Mouse (Mus musculus) hindbrain, embryonic 11.5 days (tissue): Measurements from ENCODE around the gene Krt82. TPM values are rescaled to one million over a fixed set of nuclear protein-coding genes. Genes with fewer than 3 reads are reported as not detected.
"Not testable (repeated sequence)": the region's sequence is repeated elsewhere in the genome, so short reads cannot be mapped to it uniquely, and the experiment has no call there.

Source experiments
- ATAC-seq: fragments of 200-750 bp; cut with Nextera tagmentation; 2 replicates; pipeline ENCODE4 v1.8.0; 2017; ENCODE audit warnings: mild to moderate bottlenecking, moderate TSS enrichment, moderate library complexity; ENCODE audit not compliant: low FRiP score
- DNase-seq: peaks from one replicate; pipeline ENCODE4 v3.0.0-alpha.2; 2015; ENCODE audit warnings: low spot score
- H3K27ac ChIP-seq: fragments of 300-500 bp; sonication (generic); 2 replicates; pipeline ENCODE4 v1.5.1; 2014; ENCODE audit warnings: mild to moderate bottlenecking, low read depth, low read length
- H3K27me3 ChIP-seq: fragments of 300-500 bp; sonication (generic); 2 replicates; pipeline ENCODE4 v1.6.1; 2014; ENCODE audit warnings: mild to moderate bottlenecking, low read length, moderate library complexity, mixed read lengths; ENCODE audit not compliant: control insufficient read depth, insufficient read depth
- H3K36me3 ChIP-seq: fragments of 300-500 bp; sonication (generic); 2 replicates; pipeline ENCODE4 v1.6.1; 2014; ENCODE audit warnings: mild to moderate bottlenecking, low read length, moderate library complexity, mixed read lengths; ENCODE audit not compliant: control insufficient read depth, insufficient read depth
- H3K4me1 ChIP-seq: fragments of 300-500 bp; sonication (generic); replicated peaks from 2 replicates; pipeline ENCODE4 v1.6.1; 2014; ENCODE audit warnings: low read length, mixed read lengths; ENCODE audit not compliant: control insufficient read depth, insufficient read depth
- H3K4me2 ChIP-seq: fragments of 300-500 bp; sonication (generic); replicated peaks from 2 replicates; pipeline ENCODE4 v1.6.1; 2014; ENCODE audit warnings: mild to moderate bottlenecking, low read depth, low read length
- H3K4me3 ChIP-seq: fragments of 300-500 bp; sonication (generic); 2 replicates; pipeline ENCODE4 v1.5.1; 2014; ENCODE audit warnings: low read depth, low read length
- H3K9ac ChIP-seq: fragments of 300-500 bp; sonication (generic); 2 replicates; pipeline ENCODE4 v1.6.1; 2014; ENCODE audit warnings: low read depth, low read length
- H3K9me3 ChIP-seq: fragments of 300-500 bp; sonication (generic); 2 replicates; pipeline ENCODE4 v1.6.1; 2016; ENCODE audit warnings: low read length; ENCODE audit not compliant: control insufficient read depth
- WGBS: fragments of 180-500 bp; shearing (Covaris S2); extraction: QIAGEN DNeasy Blood & Tissue Kit; methylation state at CpG from one replicate; pipeline ENCODE4 v1.1.7; 2014; 5-methylcytosine and 5-hydroxymethylcytosine counted together
- polyA plus RNA-seq: library from polyadenylated mRNA; unstranded; fragments of >200 nt; fragmentation: Nextera tagmentation; extraction: Ambion mirVana; gene quantifications from 2 replicates; pipeline ENCODE4 v1.2.1, GENCODE M21; 2014

Gene Krt82
- polyA plus RNA-seq, 1 experiment from 2014 or later = not detected

- H3K4me2 ChIP-seq = no peak overlapping the region
- H3K4me1 ChIP-seq = no peaks in the 10 kb centered on the region
- 70% methylated on average over 9 of the region's 9 CpGs for WGBS
- no peak overlapping the region for H3K27ac ChIP-seq
- H3K36me3 ChIP-seq = no peaks in the 10 kb centered on the region
- H3K9ac ChIP-seq = no peak overlapping the region
- H3K4me3 ChIP-seq = no peak overlapping the region
- ATAC-seq = no peak
- no peak for DNase-seq
- no peaks in the 10 kb centered on the region for H3K27me3 ChIP-seq
- no peaks in the 10 kb centered on the region for H3K9me3 ChIP-seq
Measured at GRCm38 (mm10) chr15:101536054-101536850, 14.2 kb downstream of the Krt82 start.

- no peaks in the 10 kb centered on the region for H3K9me3 ChIP-seq
- WGBS = 85% methylated on average over 7 of the region's 7 CpGs
- DNase-seq (no peak), ATAC-seq (no peak)
- H3K4me3 ChIP-seq = no peak within 1 kb of the TSS
- no peak within 1 kb of the TSS for H3K4me2 ChIP-seq
- H3K9ac ChIP-seq = no peak within 1 kb of the TSS
- no peaks in the 10 kb centered on the region for H3K4me1 ChIP-seq
- no peaks in the 10 kb centered on the region for H3K27me3 ChIP-seq
- H3K27ac ChIP-seq = no peak within 1 kb of the TSS
- no peaks in the 10 kb centered on the region for H3K36me3 ChIP-seq
Measured at GRCm38 (mm10) chr15:101532720-101533119, 17.7 kb downstream of the Krt82 start, which contains the start of gene Krt84. Gene Krt84 (minus strand): TSS chr15:101532820.

- H3K9me3 ChIP-seq = no peaks in the 10 kb centered on the region
- no peaks in the 10 kb centered on the region for H3K27me3 ChIP-seq
- no peaks in the 10 kb centered on the region for H3K36me3 ChIP-seq
- no peak overlapping the region for H3K4me3 ChIP-seq
- WGBS = 81% methylated on average over 4 of the region's 4 CpGs
- H3K4me2 ChIP-seq = no peak overlapping the region
- ATAC-seq = no peak
- no peak for DNase-seq
- no peaks in the 10 kb centered on the region for H3K4me1 ChIP-seq
- H3K9ac ChIP-seq = no peak overlapping the region
- no peak overlapping the region for H3K27ac ChIP-seq
Measured at GRCm38 (mm10) chr15:101522556-101523232, 27.8 kb downstream of the Krt82 start.

- Histone ChIP-seq H3K27ac (no peak overlapping the region), H3K9me3 (no peaks in the 10 kb centered on the region), H3K27me3 (no peaks in the 10 kb centered on the region), H3K9ac (no peak overlapping the region), H3K4me1 (no peaks in the 10 kb centered on the region), H3K4me2 (no peak overlapping the region), H3K36me3 (no peaks in the 10 kb centered on the region), H3K4me3 (no peak overlapping the region)
- 11% methylated on average over 2 of the region's 2 CpGs for WGBS
- no peak for ATAC-seq
- DNase-seq = peak; percentile 86
Measured at GRCm38 (mm10) chr15:101519792-101520191, 30.7 kb downstream of the Krt82 start.

GRCm38 (mm10) chr15:101517161-101517560 lies 33.3 kb downstream of the Krt82 start, which contains the start of gene Gm49425:
Gene Gm49425 (minus strand): TSS chr15:101517261.
- WGBS = 77% methylated on average over 2 of the region's 2 CpGs
- not testable (repeated sequence) for H3K4me2 ChIP-seq, H3K4me1 ChIP-seq, ATAC-seq, H3K9me3 ChIP-seq, H3K27me3 ChIP-seq, H3K27ac ChIP-seq, H3K4me3 ChIP-seq, H3K9ac ChIP-seq, H3K36me3 ChIP-seq, DNase-seq

- H3K9ac ChIP-seq = no peak overlapping the region
- no peak overlapping the region for H3K4me3 ChIP-seq
- ATAC-seq (no peak), DNase-seq (no peak)
- no peaks in the 10 kb centered on the region for H3K27me3 ChIP-seq
- 79% methylated on average over 9 of the region's 9 CpGs for WGBS
- H3K9me3 ChIP-seq = no peaks in the 10 kb centered on the region
- H3K36me3 ChIP-seq = no peaks in the 10 kb centered on the region
- no peak overlapping the region for H3K4me2 ChIP-seq
- H3K27ac ChIP-seq = no peak overlapping the region
- no peaks in the 10 kb centered on the region for H3K4me1 ChIP-seq
Measured at GRCm38 (mm10) chr15:101508247-101508646, 42.2 kb downstream of the Krt82 start.

- no peak overlapping the region for H3K9ac ChIP-seq
- no peak overlapping the region for H3K4me2 ChIP-seq
- no peak overlapping the region for H3K27ac ChIP-seq
- no peak overlapping the region for H3K4me3 ChIP-seq
- no peaks in the 10 kb centered on the region for H3K4me1 ChIP-seq
- WGBS = 56% methylated on average over 14 of the region's 14 CpGs
- no peaks in the 10 kb centered on the region for H3K27me3 ChIP-seq
- H3K9me3 ChIP-seq = no peaks in the 10 kb centered on the region
- ATAC-seq = no peak
- DNase-seq = no peak
- H3K36me3 ChIP-seq = no peaks in the 10 kb centered on the region
Measured at GRCm38 (mm10) chr15:101506896-101507758, 43.3 kb downstream of the Krt82 start.

GRCm38 (mm10) chr15:101497181-101497580 lies 53.3 kb downstream of the Krt82 start:
- DNase-seq (peak; percentile 31), ATAC-seq (no peak)
- Histone ChIP-seq H3K27me3 (no peaks in the 10 kb centered on the region), H3K9me3 (no peaks in the 10 kb centered on the region), H3K4me3 (no peak overlapping the region), H3K4me1 (no peaks in the 10 kb centered on the region), H3K36me3 (no peaks in the 10 kb centered on the region), H3K4me2 (no peak overlapping the region), H3K27ac (no peak overlapping the region), H3K9ac (no peak overlapping the region)
- 65% methylated on average over 2 of the region's 2 CpGs for WGBS
